In the genomic region with DNA sequence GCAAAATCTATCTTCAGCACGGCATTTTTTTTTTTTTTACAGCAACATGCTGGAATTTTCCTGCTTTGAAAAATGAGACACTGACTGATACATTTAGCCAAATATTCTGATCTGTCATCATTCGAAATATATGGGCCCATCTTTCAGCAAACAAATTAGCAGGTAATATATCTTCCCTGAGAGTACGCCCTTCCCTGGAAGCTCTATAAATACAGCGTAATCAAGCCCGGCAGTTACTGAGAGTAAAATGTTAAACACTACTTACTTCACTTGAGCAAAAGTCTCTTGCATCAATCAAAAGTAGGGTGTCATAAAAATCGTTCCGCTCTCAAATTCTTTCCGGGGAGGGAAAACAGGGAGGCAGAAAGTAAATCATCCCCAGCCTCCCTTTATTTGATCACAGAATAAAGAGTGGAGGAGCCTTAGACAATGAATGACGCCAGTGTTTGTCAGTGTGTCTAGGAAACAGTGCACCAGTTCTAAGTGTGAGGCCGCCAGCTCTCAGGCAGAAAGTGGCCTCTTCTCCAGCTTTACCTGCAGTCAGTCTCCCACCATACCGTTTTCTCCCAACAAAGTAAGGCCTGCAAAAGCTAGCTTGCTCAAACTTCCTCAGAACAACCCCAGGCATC, we compare ENCODE assay signal across 29 mouse cellular contexts. TPM values are rescaled to one million over a fixed set of nuclear protein-coding genes. Genes with fewer than 3 reads are reported as not detected.
DNase-seq lines count a peak whose midpoint lies in the region; ATAC-seq and TF ChIP-seq lines count a peak whose summit lies in the region.
"Had no signal": no experiment of that assay in that cellular context is flagged by ENCODE, and none has a peak within 500 bp of the region (broad histone marks: within the 10 kb centered on the region; RNA-seq: fewer than 3 reads in every experiment).

No protein-coding gene starts in this region.

- no peaks in the 10 kb centered on the region for H3K9me3 ChIP-seq in forebrain, embryonic 12.5 days
- H3K9me3 ChIP-seq in forebrain, embryonic 13.5 days (replicated peaks): no peaks in the 10 kb centered on the region
- no peaks in the 10 kb centered on the region for H3K9me3 ChIP-seq in limb, embryonic 14.5 days (ENCODE audit: control insufficient read depth, low read length)
- H3K9me3 ChIP-seq in limb, embryonic 10.5 days (replicated peaks): no peaks in the 10 kb centered on the region
- no peaks in the 10 kb centered on the region for H3K9me3 ChIP-seq in intestine, embryonic 15.5 days
- H3K9me3 ChIP-seq: embryonic facial prominence, embryonic 12.5 days; liver, embryonic 15.5 days; neural tube, embryonic 12.5 days had no signal

- peaks cover 14% of the 10 kb centered on the region for H3K4me1 ChIP-seq in forebrain, embryonic 12.5 days
- peaks cover 24% of the 10 kb centered on the region for H3K4me1 ChIP-seq in forebrain, embryonic 13.5 days
- 0 out of 2 replicates have a peak, but pooled peaks cover 10% of the 10 kb centered on the region for H3K4me1 ChIP-seq in limb, embryonic 14.5 days (ENCODE audit: control insufficient read depth, insufficient read depth, low read length)
- H3K4me1 ChIP-seq in limb, embryonic 10.5 days: peaks cover 11% of the 10 kb centered on the region
- peaks cover 8% of the 10 kb centered on the region; the same call in 1 of the 2 replicates for H3K4me1 ChIP-seq in intestine, embryonic 15.5 days (replicated peaks)
- H3K4me1 ChIP-seq: liver, embryonic 15.5 days had no signal

- no peaks in the 10 kb centered on the region for H3K36me3 ChIP-seq in forebrain, embryonic 12.5 days (replicated peaks)
- no peaks in the 10 kb centered on the region for H3K36me3 ChIP-seq in forebrain, embryonic 13.5 days (ENCODE audit: poor library complexity, severe bottlenecking)
- no peaks in the 10 kb centered on the region for H3K36me3 ChIP-seq in limb, embryonic 14.5 days (ENCODE audit: control insufficient read depth, insufficient read depth, low read length)
- H3K36me3 ChIP-seq in limb, embryonic 10.5 days: peaks cover 4% of the 10 kb centered on the region; the same call in 1 of the 2 replicates
- no peaks in the 10 kb centered on the region for H3K36me3 ChIP-seq in intestine, embryonic 15.5 days
- H3K36me3 ChIP-seq: embryonic facial prominence, embryonic 12.5 days; liver, embryonic 15.5 days; neural tube, embryonic 12.5 days had no signal

- 70% methylated on average over 11 of the region's 11 CpGs for WGBS in forebrain, embryonic 12.5 days
- WGBS in forebrain, embryonic 13.5 days: 73% methylated on average over 11 of the region's 11 CpGs
- 34% methylated on average over 11 of the region's 11 CpGs for WGBS in limb, embryonic 14.5 days
- WGBS in limb, embryonic 10.5 days: 53% methylated on average over 11 of the region's 11 CpGs
- 22% methylated on average over 11 of the region's 11 CpGs for WGBS in intestine, embryonic 15.5 days

- ATAC-seq in forebrain, embryonic 12.5 days (ENCODE audit: low FRiP score): no peak
- ATAC-seq in forebrain, embryonic 13.5 days: no peak
- ATAC-seq in limb, embryonic 14.5 days (ENCODE audit: low FRiP score, low read depth): no peak
- ATAC-seq in intestine, embryonic 15.5 days: peak; percentile 69
- ATAC-seq: CD4-positive, CD25-positive, alpha-beta regulatory T cell, adult 4 months; forebrain, embryonic 14.5 days had no signal

- H3K9ac ChIP-seq in forebrain, embryonic 12.5 days: no peak overlapping the region
- no peak overlapping the region for H3K9ac ChIP-seq in forebrain, embryonic 13.5 days
- no peak overlapping the region for H3K9ac ChIP-seq in limb, embryonic 14.5 days (ENCODE audit: low read depth, low read length, severe bottlenecking)
- no peak overlapping the region for H3K9ac ChIP-seq in intestine, embryonic 15.5 days
- H3K9ac ChIP-seq: embryonic facial prominence, embryonic 12.5 days; hindbrain, embryonic 14.5 days; liver, embryonic 15.5 days; neural tube, embryonic 12.5 days had no signal

- H3K27ac ChIP-seq in forebrain, embryonic 12.5 days: 0 out of 2 replicates have a peak overlapping the region, but pooled peaks have one; percentile 5
- no peak overlapping the region for H3K27ac ChIP-seq in forebrain, embryonic 13.5 days
- no peak overlapping the region for H3K27ac ChIP-seq in limb, embryonic 14.5 days (replicated peaks; ENCODE audit: low read depth, low read length)
- H3K27ac ChIP-seq in limb, embryonic 10.5 days: no peak overlapping the region
- peak overlapping the region; percentile 36; the same call in 1 of the 2 replicates for H3K27ac ChIP-seq in intestine, embryonic 15.5 days
- H3K27ac ChIP-seq: embryonic facial prominence, embryonic 12.5 days; hindbrain, embryonic 14.5 days; liver, embryonic 15.5 days; neural tube, embryonic 12.5 days had no signal

- H3K4me2 ChIP-seq in forebrain, embryonic 12.5 days: no peak overlapping the region
- no peak overlapping the region for H3K4me2 ChIP-seq in forebrain, embryonic 13.5 days
- H3K4me2 ChIP-seq in limb, embryonic 14.5 days (replicated peaks; ENCODE audit: low read depth, low read length, severe bottlenecking): no peak overlapping the region
- H3K4me2 ChIP-seq in intestine, embryonic 15.5 days (replicated peaks): 0 out of 2 replicates have a peak overlapping the region, but pooled peaks have one; percentile 3
- H3K4me2 ChIP-seq: embryonic facial prominence, embryonic 12.5 days; hindbrain, embryonic 14.5 days; liver, embryonic 15.5 days; neural tube, embryonic 12.5 days had no signal

- H3K27me3 ChIP-seq in forebrain, embryonic 12.5 days: no peaks in the 10 kb centered on the region
- H3K27me3 ChIP-seq in forebrain, embryonic 13.5 days: no peaks in the 10 kb centered on the region
- no peaks in the 10 kb centered on the region for H3K27me3 ChIP-seq in limb, embryonic 14.5 days (ENCODE audit: control insufficient read depth, insufficient read depth, low read length)
- H3K27me3 ChIP-seq in limb, embryonic 10.5 days (ENCODE audit: low read depth, poor library complexity, severe bottlenecking): no peaks in the 10 kb centered on the region
- H3K27me3 ChIP-seq in intestine, embryonic 15.5 days (replicated peaks): no peaks in the 10 kb centered on the region
- H3K27me3 ChIP-seq: embryonic facial prominence, embryonic 12.5 days; liver, embryonic 15.5 days; megakaryocyte, embryonic 14.5 days; neural tube, embryonic 12.5 days had no signal

- TF ChIP-seq POLR2A in limb, embryonic 14.5 days (IDR thresholded peaks at IDR 0.05; ENCODE audit: borderline replicate concordance, extremely low read depth, insufficient read depth, insufficient read length): no peak

- DNase-seq in limb, embryonic 14.5 days (ENCODE audit: low spot score): peak; percentile 45
- no peak for DNase-seq in limb, embryonic 10.5 days (ENCODE audit: low spot score)
- DNase-seq in NIH3T3 (ENCODE audit: low read depth): peak; percentile 39
- DNase-seq in left cerebral cortex, adult 9 months (ENCODE audit: low spot score in 2 of 2): no peak
- no peak for DNase-seq in embryo, embryonic 10.5 days (ENCODE audit: low spot score)
- DNase-seq: adrenal gland, postnatal 25 days; cerebellum, adult 9-10 months; gastrocnemius, postnatal 10 days; heart, adult 18-20 months; kidney, adult 11 months; kidney, postnatal 25 days; liver; lung, postnatal 14 days; midbrain, embryonic 14.5 days; right cerebral cortex, adult 18-20 months; right cerebral cortex, postnatal 4 days; thymus, adult 18-20 months; thymus, postnatal 36 days had no signal

- H3K4me3 ChIP-seq in forebrain, embryonic 12.5 days (replicated peaks): no peak overlapping the region
- no peak overlapping the region for H3K4me3 ChIP-seq in forebrain, embryonic 13.5 days
- no peak overlapping the region for H3K4me3 ChIP-seq in limb, embryonic 14.5 days (replicated peaks; ENCODE audit: low read length)
- no peak overlapping the region for H3K4me3 ChIP-seq in limb, embryonic 10.5 days
- H3K4me3 ChIP-seq in intestine, embryonic 15.5 days (replicated peaks): no peak overlapping the region
- H3K4me3 ChIP-seq: embryonic facial prominence, embryonic 12.5 days; erythroblast, embryonic 14.5 days; liver, embryonic 15.5 days; megakaryocyte, embryonic 14.5 days; neural tube, embryonic 12.5 days had no signal

RNA-seq across cellular contexts. Expression of a gene that starts 55.2 kb away (rescaled TPM):
- 81.7 and 82.1 TPM in 2 replicates for polyA plus RNA-seq in forebrain, embryonic 12.5 days (2016; fragmentation: Nextera tagmentation; extraction: Ambion mirVana)
- 107 and 116 TPM in 2 replicates for polyA plus RNA-seq in forebrain, embryonic 13.5 days (2015; fragmentation: Nextera tagmentation; extraction: Ambion mirVana)
- polyA plus RNA-seq in limb, embryonic 14.5 days (2012; rRNA removed): 22.2 and 23.4 TPM in 2 replicates
- polyA plus RNA-seq in limb, embryonic 14.5 days (2014; fragmentation: Nextera tagmentation; extraction: Ambion mirVana): 41.3 and 41.6 TPM in 2 replicates
- polyA plus RNA-seq in limb, embryonic 10.5 days (2016; fragmentation: Nextera tagmentation; extraction: Ambion mirVana): 46.7 and 49.7 TPM in 2 replicates
- polyA plus RNA-seq in intestine, embryonic 15.5 days (2015; fragmentation: Nextera tagmentation; extraction: Ambion mirVana): 35.6 and 38.4 TPM in 2 replicates

Comparison
In these comparisons a context has a peak if more than half of its experiments do, and no peak if none do; other contexts are left out.
1. H3K27ac ChIP-seq: peak in forebrain, embryonic 12.5 days (single experiment) and intestine, embryonic 15.5 days (single experiment); none in forebrain, embryonic 13.5 days (single experiment), limb, embryonic 14.5 days (single experiment) and limb, embryonic 10.5 days (single experiment).
2. DNase-seq: peak in limb, embryonic 14.5 days (single experiment) and NIH3T3 (single experiment); none in limb, embryonic 10.5 days (single experiment), left cerebral cortex, adult 9 months (0 of 2) and embryo, embryonic 10.5 days (single experiment).